Mouse (Mus musculus): Measurements from ENCODE around the gene Krt6a.
"Not testable (repeated sequence)": the region's sequence is repeated elsewhere in the genome, so short reads cannot be mapped to it uniquely, and the experiment has no call there.

The Krt6a gene

GRCm38 (mm10) chr15:101694207-101694606 is at the start of gene Krt6a:
TSS of gene Krt6a (minus strand) at chr15:101694307.
- no peak for DNase-seq (ENCODE audit: inconsistent ontology term)

DNA sequence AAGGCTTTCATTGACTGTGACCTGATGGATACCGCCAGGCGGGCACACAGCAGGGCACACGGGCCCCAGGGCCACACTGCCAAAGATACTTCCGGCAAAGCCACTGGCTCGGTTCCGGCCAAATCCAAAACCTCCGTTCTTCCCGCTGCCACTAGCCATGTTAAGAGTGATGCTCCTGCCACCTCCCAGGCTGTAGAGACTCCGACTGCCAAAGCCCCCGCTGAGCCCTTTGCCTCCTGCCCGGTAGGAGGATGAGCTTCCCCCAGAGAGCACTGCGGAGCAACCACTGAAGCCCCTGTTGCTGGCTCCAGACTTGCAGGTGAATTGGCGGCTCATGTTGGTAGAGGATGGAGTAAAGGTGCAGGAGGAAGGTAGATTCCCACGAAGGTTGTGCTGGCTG is 48.6 kb upstream of the Krt6a start, which contains the start of gene Krt71:
Krt71 (minus strand) TSS at position 399 of the 400 bp plus-strand sequence.
- no peak for DNase-seq (ENCODE audit: inconsistent ontology term)

DNA sequence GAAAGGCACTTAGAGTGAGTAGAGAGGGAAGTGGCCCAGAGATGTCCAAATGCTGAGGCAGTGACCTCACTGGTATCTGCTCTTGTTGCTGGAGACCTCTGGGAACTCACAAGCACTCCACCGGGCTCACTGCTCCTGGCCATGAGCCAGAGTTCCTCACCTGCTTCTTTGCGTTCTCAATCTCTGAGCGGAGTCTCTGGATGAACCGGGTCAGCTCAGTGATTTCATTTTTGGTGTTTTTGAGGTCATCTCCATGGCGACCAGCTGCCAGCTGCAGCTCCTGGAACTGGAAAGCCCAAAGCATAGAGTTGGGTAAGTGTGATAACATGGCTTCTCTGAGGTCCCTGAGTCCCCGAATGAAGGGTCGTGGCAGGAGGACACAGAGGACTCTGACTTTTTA is 43.7 kb upstream of the Krt6a start:
- no peak for DNase-seq (ENCODE audit: inconsistent ontology term)

DNA sequence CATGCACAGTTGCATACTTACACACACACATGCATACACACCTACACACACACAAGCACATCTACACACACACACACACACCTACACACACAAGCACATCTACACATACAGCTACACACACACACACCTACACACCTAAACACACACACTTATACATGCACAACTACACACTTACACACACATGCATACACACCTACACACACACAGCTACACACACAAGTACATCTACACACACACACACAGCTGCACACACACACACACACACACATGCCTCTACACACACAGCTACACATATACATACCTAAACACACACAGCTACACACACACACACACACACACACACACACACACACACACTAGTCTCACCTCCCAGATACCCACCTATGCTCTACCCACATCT is 36.5 kb upstream of the Krt6a start:
- DNase-seq (ENCODE audit: inconsistent ontology term), result no peak

- no peak for DNase-seq (ENCODE audit: inconsistent ontology term)
Measured at GRCm38 (mm10) chr15:101724686-101725085, 30.6 kb upstream of the Krt6a start.

DNA sequence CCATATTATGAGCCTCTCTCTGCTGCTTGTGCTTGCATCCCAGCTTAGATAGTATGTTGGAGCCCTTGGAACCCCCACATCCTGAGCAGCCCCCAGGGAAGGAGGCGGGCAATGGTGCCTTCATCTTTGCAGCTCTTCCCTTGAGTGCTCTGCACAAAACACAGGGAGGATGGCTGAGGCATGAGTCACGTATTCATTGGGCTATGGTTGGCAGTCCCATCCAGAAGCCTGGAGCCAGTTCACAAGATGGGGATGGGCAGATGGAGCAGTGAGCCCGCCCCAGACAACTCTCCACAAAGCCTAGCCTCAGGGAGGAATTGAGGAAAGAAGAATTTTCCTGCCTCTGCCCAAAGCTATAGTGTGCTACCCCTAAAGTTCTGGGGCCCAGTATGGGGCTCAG is 21.7 kb upstream of the Krt6a start:
- peak; percentile 61 for DNase-seq (ENCODE audit: inconsistent ontology term)

GRCm38 (mm10) chr15:101714356-101714755 is 20.2 kb upstream of the Krt6a start:
- DNase-seq (ENCODE audit: inconsistent ontology term), result no peak

DNA sequence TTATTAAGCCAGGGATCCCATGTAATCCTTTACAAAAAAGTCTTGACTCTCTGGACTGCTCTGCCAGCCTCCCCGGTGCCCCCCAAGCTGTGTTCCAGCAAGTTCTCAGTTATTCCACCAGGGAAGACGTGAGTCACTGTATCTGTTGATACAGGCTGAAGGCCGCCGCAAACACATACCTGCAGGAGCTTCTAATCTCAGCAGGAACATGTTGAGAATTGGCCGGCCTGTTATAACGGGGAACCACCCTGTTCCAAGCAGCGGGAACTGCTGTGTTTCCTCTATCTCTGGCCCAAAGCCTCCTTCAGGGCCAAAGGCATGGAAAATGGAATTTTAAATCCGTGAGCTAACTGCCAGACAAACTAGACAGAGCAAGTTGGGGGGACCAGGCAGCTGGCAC is 19.6 kb upstream of the Krt6a start:
- DNase-seq (ENCODE audit: inconsistent ontology term), result no peak

DNA sequence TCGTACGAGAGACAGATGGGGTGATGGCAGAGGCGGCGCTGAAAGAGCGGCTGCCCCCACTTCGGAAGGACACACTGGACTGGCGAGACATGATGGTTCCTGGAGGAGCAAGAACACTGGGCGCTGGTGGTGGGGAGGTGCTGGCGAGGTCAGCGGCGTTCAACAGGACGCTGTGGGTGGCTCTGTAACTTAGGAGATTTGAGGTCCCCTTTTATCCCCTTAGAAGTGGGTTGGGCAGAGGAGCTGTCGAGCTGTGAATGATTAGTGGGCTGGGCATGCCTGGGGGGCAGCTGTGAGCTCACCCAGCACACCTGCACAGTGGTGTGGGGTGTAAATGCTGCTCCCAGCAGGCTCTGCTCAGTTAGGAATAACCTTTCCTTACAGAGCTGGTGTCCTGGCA is 18.6 kb upstream of the Krt6a start, which contains the start of gene Krt5:
Krt5 (minus strand) TSS at position 179 of the 400 bp plus-strand sequence.
- no peak for DNase-seq (ENCODE audit: inconsistent ontology term)

DNA sequence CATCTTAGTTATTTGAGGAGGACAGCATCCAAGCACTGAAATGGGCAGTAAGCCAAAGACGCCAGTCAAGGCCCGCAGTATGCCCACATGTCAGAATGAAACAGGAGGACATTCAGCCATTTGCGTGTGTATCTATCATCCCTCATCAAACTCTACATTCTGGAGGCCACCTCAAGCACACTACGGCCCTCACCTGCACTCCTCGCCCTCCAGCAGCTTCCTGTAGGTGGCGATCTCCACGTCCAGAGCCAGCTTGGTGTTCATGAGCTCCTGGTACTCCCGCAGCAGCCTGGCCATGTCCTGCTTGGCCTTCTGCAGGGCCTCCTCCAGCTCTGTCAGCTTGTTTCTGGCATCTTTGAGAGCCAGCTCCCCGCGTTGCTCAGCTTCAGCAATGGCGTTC is 14.6 kb upstream of the Krt6a start:
- no peak for DNase-seq (ENCODE audit: inconsistent ontology term)

- no peak for DNase-seq (ENCODE audit: inconsistent ontology term)
Measured at GRCm38 (mm10) chr15:101707454-101707853, 13.3 kb upstream of the Krt6a start.

- no peak for DNase-seq (ENCODE audit: inconsistent ontology term)
Measured at GRCm38 (mm10) chr15:101704066-101704465, 10.0 kb upstream of the Krt6a start.

DNA sequence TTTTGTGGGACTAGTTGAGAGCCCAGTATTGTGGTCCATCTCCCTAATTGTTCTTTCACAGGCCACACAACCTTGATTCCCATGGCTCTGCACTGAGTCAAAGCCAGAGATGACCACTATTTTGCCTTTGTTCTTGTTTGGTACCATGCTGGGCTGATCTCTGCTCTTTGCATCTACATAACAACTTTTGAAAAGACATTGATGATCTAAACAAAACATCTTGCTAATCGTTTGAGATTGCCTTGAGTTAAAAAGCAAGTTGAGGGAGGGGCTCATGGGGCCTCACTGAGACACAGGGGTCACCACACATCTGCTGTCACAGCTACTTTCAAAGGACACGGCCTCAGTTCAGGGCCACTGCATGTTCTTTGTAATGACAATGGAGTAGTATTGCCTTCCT is 8.3 kb upstream of the Krt6a start:
- DNase-seq (ENCODE audit: inconsistent ontology term), result no peak

DNA sequence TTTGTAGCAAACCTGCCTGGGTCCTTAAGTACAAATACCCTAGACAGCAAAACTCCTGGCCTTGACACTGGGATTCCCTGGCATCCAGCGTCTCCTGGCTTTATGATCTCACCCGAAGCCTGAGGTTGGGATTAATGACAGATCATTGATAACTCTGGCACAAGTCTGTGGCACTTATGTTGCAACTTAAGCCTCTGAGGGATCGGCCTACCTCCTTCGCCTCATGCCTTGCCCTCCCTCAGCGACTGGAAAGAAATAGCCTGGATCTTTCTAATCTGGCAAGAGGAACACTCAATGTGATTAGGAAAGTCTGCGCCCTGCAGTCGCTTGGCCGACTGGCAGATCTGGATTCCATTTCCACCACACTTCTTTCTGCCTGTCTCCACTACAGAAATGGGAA is 5.8 kb upstream of the Krt6a start:
- no peak for DNase-seq (ENCODE audit: inconsistent ontology term)

DNA sequence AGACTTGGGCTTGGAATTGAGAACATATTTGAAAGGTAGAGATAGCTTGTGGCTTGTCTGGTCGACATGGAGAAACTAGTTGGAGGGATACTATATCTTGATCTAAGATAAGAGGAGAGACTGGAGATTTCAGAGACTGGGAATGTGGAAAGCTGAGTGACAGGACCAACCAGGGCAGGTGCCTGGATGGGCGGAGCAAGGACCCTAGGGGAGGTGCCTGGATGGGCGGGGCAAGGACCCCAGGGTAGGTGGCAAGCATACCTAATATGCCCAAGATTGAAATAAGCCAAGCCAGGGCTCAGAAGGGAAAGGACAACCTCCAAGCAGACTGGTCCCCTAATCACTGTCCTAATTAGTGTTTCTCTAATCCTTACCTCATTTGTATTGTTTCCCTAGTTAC is 5.1 kb upstream of the Krt6a start:
- no peak for DNase-seq (ENCODE audit: inconsistent ontology term)

DNA sequence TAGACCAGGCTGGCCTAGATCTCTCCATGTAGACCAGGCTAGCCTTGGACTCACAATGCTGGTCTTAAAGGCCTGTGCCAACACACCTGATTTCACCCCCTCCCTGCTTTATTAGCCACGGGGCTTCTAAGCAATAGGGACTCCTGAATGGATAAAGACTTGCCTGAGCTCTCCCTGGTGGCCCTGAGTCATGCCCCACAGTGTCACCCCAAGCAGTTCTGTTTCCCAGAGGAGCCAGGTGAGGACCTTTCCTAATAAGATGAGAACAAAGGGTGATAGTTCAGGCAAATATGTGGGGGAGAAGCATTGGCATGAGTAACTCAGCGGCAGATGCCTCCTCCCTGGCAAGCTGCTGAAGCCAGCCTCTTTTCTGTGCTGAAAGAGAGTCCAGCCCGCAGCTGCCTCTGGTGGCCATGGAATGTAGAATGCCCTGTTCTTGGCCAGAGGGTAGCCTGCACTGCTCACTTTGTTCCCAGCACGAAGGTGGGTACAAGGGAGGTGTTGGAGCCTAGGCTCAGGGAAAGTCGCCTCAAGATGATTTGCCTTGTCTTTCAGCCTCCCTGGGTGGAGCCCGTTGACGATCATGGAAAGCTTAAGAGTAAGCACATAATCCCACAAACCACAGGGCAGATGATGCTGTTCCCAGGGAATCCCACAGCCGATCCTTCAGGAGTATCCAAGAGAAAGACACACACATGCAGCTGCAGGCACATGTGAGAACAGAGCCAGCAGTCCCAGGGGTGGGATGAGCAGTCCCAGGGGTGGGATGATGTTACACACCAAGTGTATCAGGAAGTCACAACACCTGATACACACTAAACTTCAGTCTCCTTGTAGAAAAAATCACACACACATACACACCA is 3.5 kb upstream of the Krt6a start:
- DNase-seq (ENCODE audit: inconsistent ontology term), result peak; percentile 56

DNA sequence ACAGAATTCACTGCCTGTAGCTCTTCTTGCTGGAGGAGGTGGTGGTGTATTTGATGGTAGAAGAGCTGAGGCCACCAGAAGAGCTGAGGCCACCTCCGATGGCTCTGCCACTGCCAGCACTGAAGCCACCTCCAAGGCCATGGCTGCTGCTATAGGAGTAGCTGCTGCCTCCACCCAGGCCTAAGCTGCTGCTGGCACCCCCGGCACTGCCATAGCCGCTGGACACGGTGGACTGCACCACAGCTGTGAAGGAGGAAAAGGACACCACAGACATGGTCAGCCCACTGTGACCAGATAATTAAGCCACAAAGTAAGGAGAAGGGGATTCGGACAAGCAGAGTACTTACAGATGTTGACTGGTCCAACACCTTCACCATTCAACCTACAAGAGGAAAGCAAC is 3.6 kb downstream of the Krt6a start:
- DNase-seq (ENCODE audit: inconsistent ontology term), result not testable (repeated sequence)

- no peak for DNase-seq (ENCODE audit: inconsistent ontology term)
Measured at GRCm38 (mm10) chr15:101688161-101688560, 5.9 kb downstream of the Krt6a start.

- DNase-seq (ENCODE audit: inconsistent ontology term), result no peak
Measured at GRCm38 (mm10) chr15:101680187-101680586, 13.9 kb downstream of the Krt6a start, which contains the start of gene Krt6b. TSS of gene Krt6b (minus strand) at chr15:101680287.

GRCm38 (mm10) chr15:101675978-101676377 is 18.1 kb downstream of the Krt6a start:
- DNase-seq (ENCODE audit: inconsistent ontology term), result no peak

- no peak for DNase-seq (ENCODE audit: inconsistent ontology term)
Measured at GRCm38 (mm10) chr15:101652736-101653265, 41.3 kb downstream of the Krt6a start.

GRCm38 (mm10) chr15:101647280-101647679 is 46.8 kb downstream of the Krt6a start, which contains the start of gene Gm5478:
TSS of gene Gm5478 (minus strand) at chr15:101647380.
- no peak for DNase-seq (ENCODE audit: inconsistent ontology term)
